Mouse (Mus musculus): ENCODE data around the gene Uvrag. TPM values are rescaled to one million over a fixed set of nuclear protein-coding genes. Genes with fewer than 3 reads are reported as not detected.

Gene Uvrag
- total and polyA plus RNA-seq, 3 experiments: 5.9 to 22.1 (median 21.0) TPM

DNA sequence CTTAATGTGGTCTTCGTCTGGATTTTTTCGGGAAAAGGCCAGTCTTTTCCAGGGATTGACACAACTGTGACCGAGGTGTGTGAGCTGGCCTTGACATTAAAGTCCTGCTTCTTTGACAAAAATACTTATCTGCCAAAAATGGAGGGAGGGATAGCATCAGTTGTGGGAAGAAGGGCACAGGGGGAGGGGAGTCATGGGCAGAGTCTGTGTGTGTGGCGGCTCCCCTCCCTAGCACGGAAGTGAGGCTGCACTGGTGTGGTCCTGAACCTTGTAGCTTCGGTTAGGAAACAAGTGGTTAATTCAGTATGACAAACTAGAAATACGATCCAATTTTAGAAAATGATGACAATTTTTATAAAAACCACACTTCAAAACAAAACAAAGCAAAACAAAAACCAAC lies 202.3 kb downstream of the Uvrag start:
- no peak for DNase-seq
- Histone ChIP-seq H3K4me3 (no peak overlapping the region), H3K27ac (no peak overlapping the region), H3K79me2 (replicated peaks; ENCODE audit: control insufficient read depth, insufficient read depth, low read length) (no peaks in the 10 kb centered on the region), H3K27me3 (ENCODE audit: control insufficient read depth, insufficient read depth, low read length) (no peaks in the 10 kb centered on the region), H3K36me3 (ENCODE audit: control insufficient read depth, insufficient read depth, low read length) (no peaks in the 10 kb centered on the region), H3K9ac (ENCODE audit: low read depth, low read length) (no peak overlapping the region), H3K4me1 (ENCODE audit: control insufficient read depth, insufficient read depth, low read length) (no peaks in the 10 kb centered on the region)
- WGBS: 91% methylated on average over 7 of the region's 7 CpGs
- TF ChIP-seq EP300 (IDR thresholded peaks at IDR 0.05; ENCODE audit: insufficient read depth, low read depth, low read length): no peak
- no peak for TF ChIP-seq POLR2A (IDR thresholded peaks at IDR 0.05; ENCODE audit: insufficient read depth, low read depth, low read length)
- no peak for TF ChIP-seq CTCF (IDR thresholded peaks at IDR 0.05)
- intact Hi-C loops (cut with DNase I): no loop called here

DNA sequence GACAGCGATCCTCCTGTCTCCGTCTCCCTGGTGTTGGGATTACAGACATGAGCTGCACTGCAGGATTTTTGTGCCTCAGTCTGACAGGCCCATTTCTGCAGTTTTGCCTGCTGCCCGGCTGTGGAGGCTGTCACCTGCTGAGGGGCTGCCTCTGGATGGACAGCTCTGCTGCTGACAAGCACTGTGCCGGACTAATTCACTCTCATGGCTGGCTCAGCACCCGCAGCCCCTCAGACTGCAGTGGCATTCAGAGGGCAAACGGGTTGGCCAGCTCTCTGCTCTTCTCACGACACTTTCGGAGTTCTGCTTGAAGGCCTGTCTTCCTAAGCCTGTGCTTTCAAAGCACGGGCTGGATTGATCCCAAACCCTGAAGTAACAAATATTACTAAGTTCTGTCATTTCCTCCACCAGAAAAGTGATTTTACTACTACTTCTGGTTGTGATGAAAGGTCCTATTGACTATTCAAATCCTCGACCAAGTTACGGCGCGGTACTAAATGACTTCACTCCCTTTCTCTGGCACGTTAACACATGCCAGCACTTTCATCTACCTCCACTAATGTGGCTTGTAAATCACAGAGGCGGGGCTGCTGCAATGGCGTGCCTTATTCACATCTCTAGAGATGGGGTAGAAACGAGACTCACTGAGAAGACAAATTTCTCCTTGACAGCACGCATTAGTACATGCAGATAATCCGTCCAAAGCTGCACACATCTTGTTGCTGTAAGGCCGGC lies 203.7 kb downstream of the Uvrag start:
- intact Hi-C loops (cut with DNase I): no loop called here
- 80% methylated on average over 20 of the region's 20 CpGs for WGBS
- DNase-seq: no peak

DNA sequence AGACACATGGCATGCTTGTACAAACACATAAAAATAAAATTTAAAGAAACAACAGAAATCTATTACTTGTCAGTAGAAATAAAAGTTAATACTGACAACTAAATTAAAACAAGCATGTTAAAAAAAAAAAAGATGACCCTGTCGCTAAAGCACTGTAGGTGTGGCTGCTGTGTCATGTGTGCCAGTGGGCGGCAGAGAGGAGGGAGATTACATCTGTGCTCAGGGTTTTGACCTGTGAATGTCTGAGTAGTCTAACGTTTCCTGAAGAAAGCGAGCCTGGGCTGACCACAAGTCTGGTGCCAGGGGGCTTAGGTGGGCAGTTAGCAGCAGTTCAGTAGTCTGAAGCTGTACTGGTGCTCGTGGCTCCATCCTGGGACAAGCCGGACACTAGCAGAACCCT lies 205.2 kb downstream of the Uvrag start:
- H3K4me3 ChIP-seq: no peak overlapping the region
- DNase-seq: no peak
- intact Hi-C loops (cut with DNase I): no loop called here
- no peaks in the 10 kb centered on the region for H3K27me3 ChIP-seq (ENCODE audit: control insufficient read depth, insufficient read depth, low read length)
- no peaks in the 10 kb centered on the region for H3K36me3 ChIP-seq (ENCODE audit: control insufficient read depth, insufficient read depth, low read length)
- no peak for TF ChIP-seq POLR2A (IDR thresholded peaks at IDR 0.05; ENCODE audit: insufficient read depth, low read depth, low read length)
- H3K4me1 ChIP-seq (ENCODE audit: control insufficient read depth, insufficient read depth, low read length): no peaks in the 10 kb centered on the region
- no peak overlapping the region for H3K9ac ChIP-seq (ENCODE audit: low read depth, low read length)
- H3K27ac ChIP-seq: no peak overlapping the region
- H3K79me2 ChIP-seq (replicated peaks; ENCODE audit: control insufficient read depth, insufficient read depth, low read length): no peaks in the 10 kb centered on the region
- WGBS: 81% methylated on average over 6 of the region's 6 CpGs

More for the DNA sequence above, 203.7 kb downstream of the Uvrag start:
- H3K79me2 ChIP-seq (replicated peaks; ENCODE audit: control insufficient read depth, insufficient read depth, low read length): no peaks in the 10 kb centered on the region
- H3K36me3 ChIP-seq (ENCODE audit: control insufficient read depth, insufficient read depth, low read length): no peaks in the 10 kb centered on the region
- H3K27me3 ChIP-seq (ENCODE audit: control insufficient read depth, insufficient read depth, low read length): no peaks in the 10 kb centered on the region
- no peak overlapping the region for H3K4me3 ChIP-seq
- no peaks in the 10 kb centered on the region for H3K4me1 ChIP-seq (ENCODE audit: control insufficient read depth, insufficient read depth, low read length)
- no peak for TF ChIP-seq POLR2A (IDR thresholded peaks at IDR 0.05; ENCODE audit: insufficient read depth, low read depth, low read length)
- TF ChIP-seq EP300 (IDR thresholded peaks at IDR 0.05; ENCODE audit: insufficient read depth, low read depth, low read length): no peak
- TF ChIP-seq CTCF (IDR thresholded peaks at IDR 0.05): no peak
- H3K9ac ChIP-seq (ENCODE audit: low read depth, low read length): no peak overlapping the region
- H3K27ac ChIP-seq: no peak overlapping the region

DNA sequence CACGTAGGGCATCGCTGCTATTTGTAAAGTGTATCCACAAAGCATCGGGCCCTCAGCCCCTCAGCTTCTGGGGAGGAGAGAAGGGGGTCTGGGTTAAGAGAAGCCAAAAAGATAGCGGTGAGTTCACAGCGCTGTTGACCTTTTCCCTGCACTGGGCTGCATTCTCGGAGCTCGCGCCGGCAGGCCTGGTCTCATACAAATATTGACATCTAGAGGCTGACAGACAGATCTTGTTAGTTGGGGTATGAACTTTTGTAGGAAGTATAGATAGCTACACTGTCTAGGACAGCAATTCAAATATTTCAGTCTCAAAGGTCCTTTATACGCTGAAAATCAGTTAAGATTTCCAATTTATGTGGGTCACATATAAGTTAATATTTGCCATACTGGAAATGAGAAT lies 205.7 kb downstream of the Uvrag start:
- intact Hi-C loops (cut with DNase I): no loop called here
- Histone ChIP-seq H3K27ac (no peak overlapping the region), H3K4me1 (ENCODE audit: control insufficient read depth, insufficient read depth, low read length) (no peaks in the 10 kb centered on the region), H3K9ac (ENCODE audit: low read depth, low read length) (no peak overlapping the region), H3K27me3 (ENCODE audit: control insufficient read depth, insufficient read depth, low read length) (no peaks in the 10 kb centered on the region), H3K36me3 (ENCODE audit: control insufficient read depth, insufficient read depth, low read length) (no peaks in the 10 kb centered on the region), H3K4me3 (no peak overlapping the region), H3K79me2 (replicated peaks; ENCODE audit: control insufficient read depth, insufficient read depth, low read length) (no peaks in the 10 kb centered on the region)
- DNase-seq: no peak
- 93% methylated on average over 10 of the region's 10 CpGs for WGBS
- TF ChIP-seq EP300 (IDR thresholded peaks at IDR 0.05; ENCODE audit: insufficient read depth, low read depth, low read length) (no peak), CTCF (IDR thresholded peaks at IDR 0.05) (no peak), POLR2A (IDR thresholded peaks at IDR 0.05; ENCODE audit: insufficient read depth, low read depth, low read length) (no peak)

DNA sequence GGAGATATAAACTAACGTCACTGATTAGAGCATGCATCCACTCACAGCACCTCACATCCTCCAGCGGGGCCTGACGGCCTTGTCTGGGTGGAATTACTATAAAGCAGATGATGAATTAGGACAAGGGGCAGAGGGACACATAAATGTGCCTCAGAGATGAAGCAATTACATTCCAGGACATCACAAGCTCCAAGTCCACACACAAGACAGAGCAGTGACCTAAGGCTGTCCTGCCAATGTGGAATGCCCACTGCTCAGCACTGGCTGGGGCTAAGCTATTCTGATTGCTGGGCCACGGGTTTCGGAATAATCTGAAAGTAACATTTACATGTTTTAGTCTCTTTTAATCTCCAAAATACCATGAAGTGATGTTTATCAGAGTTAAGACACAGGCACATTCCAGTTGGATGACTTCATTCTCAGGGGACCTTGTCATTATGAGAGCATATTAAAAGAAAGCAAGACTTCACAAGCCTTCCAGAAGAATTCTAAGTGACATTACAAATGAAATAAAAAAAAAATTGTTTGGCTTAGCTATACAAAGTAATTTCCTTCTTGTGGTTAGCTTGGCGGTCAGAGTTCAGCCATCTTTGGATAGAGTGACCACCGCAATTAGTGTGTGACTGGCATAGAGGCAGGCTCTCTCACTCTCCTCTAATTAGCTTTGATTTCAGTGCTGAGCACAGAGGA lies 212.5 kb downstream of the Uvrag start:
- no peak overlapping the region for H3K4me3 ChIP-seq
- 0 out of 2 replicates have a peak, but pooled peaks cover 2% of the 10 kb centered on the region for H3K36me3 ChIP-seq (ENCODE audit: control insufficient read depth, insufficient read depth, low read length)
- peak in 1 of 2 experiments; percentile 25 for DNase-seq
- 44% methylated on average over 7 of the region's 7 CpGs for WGBS
- H3K27me3 ChIP-seq (ENCODE audit: control insufficient read depth, insufficient read depth, low read length): no peaks in the 10 kb centered on the region
- intact Hi-C loops (cut with DNase I): no loop called here
- peaks cover 5% of the 10 kb centered on the region for H3K4me1 ChIP-seq (ENCODE audit: control insufficient read depth, insufficient read depth, low read length)
- H3K9ac ChIP-seq (ENCODE audit: low read depth, low read length): no peak overlapping the region
- peak overlapping the region; percentile 45 for H3K27ac ChIP-seq
- 0 out of 2 replicates have a peak, but pooled peaks cover 2% of the 10 kb centered on the region for H3K79me2 ChIP-seq (replicated peaks; ENCODE audit: control insufficient read depth, insufficient read depth, low read length)
- no peak for TF ChIP-seq POLR2A (IDR thresholded peaks at IDR 0.05; ENCODE audit: insufficient read depth, low read depth, low read length)

DNA sequence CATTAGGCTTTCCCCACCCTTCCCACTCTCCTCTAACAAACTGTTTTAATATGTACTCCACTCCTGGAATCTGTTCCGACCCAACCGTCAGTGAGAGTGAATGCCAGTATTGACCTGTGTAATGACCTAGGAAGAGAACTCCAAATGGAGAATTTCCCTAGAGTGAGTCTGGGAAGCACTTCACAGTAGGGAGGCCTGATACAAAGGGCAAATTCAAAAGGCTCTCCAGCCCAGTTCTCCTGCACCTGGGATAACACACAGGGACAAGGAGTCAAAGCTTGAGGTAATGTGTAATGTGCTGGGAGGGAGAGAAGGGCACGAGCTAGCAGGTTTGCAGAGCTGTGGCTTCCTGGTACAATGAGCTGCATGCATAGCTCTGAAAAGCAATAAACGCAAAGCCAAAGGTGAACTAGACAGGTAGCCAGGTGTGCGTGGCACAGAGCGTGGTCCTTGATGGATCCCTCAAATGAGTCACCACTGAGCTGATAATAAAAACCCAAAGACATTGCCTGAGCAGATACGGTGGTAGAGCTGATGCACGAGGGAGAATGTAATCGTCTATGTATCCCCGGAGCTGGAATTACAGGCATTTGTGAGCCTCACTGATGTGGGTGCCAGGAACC lies 213.9 kb downstream of the Uvrag start:
- Histone ChIP-seq H3K4me3 (no peak overlapping the region), H3K27me3 (ENCODE audit: control insufficient read depth, insufficient read depth, low read length) (no peaks in the 10 kb centered on the region), H3K4me1 (ENCODE audit: control insufficient read depth, insufficient read depth, low read length) (peaks cover 5% of the 10 kb centered on the region), H3K79me2 (replicated peaks; ENCODE audit: control insufficient read depth, insufficient read depth, low read length) (0 out of 2 replicates have a peak, but pooled peaks cover 2% of the 10 kb centered on the region), H3K36me3 (ENCODE audit: control insufficient read depth, insufficient read depth, low read length) (0 out of 2 replicates have a peak, but pooled peaks cover 2% of the 10 kb centered on the region), H3K27ac (no peak overlapping the region), H3K9ac (ENCODE audit: low read depth, low read length) (no peak overlapping the region)
- 92% methylated on average over 10 of the region's 10 CpGs for WGBS
- TF ChIP-seq POLR2A (IDR thresholded peaks at IDR 0.05; ENCODE audit: insufficient read depth, low read depth, low read length): no peak
- no peak for TF ChIP-seq EP300 (IDR thresholded peaks at IDR 0.05; ENCODE audit: insufficient read depth, low read depth, low read length)
- no peak for TF ChIP-seq CTCF (IDR thresholded peaks at IDR 0.05)
- intact Hi-C loops (cut with DNase I): no loop called here
- no peak for DNase-seq

Data from heart, adult 2 months (tissue).